Mouse (Mus musculus): ENCODE results near the gene Pramel3. TPM values are rescaled to one million over a fixed set of nuclear protein-coding genes. Genes with fewer than 3 reads are reported as not detected.
"Not testable (repeated sequence)": the region's sequence is repeated elsewhere in the genome, so short reads cannot be mapped to it uniquely, and the experiment has no call there.

Gene Pramel3
- 0.06 TPM in 1 of 2 replicates, not detected in the other for polyA plus RNA-seq (2016; fragmentation: Nextera tagmentation; extraction: Ambion mirVana)

- not testable (repeated sequence) for H3K27me3 ChIP-seq (ENCODE audit: low read depth, poor library complexity, severe bottlenecking); DNase-seq (ENCODE audit: low spot score); H3K36me3 ChIP-seq; H3K27ac ChIP-seq (replicated peaks); H3K9me3 ChIP-seq (replicated peaks); H3K4me1 ChIP-seq; H3K4me3 ChIP-seq
- 96% methylated on average over 14 of the region's 14 CpGs for WGBS
Observed at GRCm38 (mm10) chrX:135302007-135302406, at the start of gene Pramel3. Gene Pramel3, plus strand, starts transcription at chrX:135302307.

GRCm38 (mm10) chrX:135360685-135361084 is 58.6 kb downstream of the Pramel3 start:
- H3K27ac ChIP-seq (replicated peaks); H3K4me1 ChIP-seq; H3K36me3 ChIP-seq; H3K27me3 ChIP-seq (ENCODE audit: low read depth, poor library complexity, severe bottlenecking); H3K4me3 ChIP-seq; H3K9me3 ChIP-seq (replicated peaks); DNase-seq (ENCODE audit: low spot score): not testable (repeated sequence)
- WGBS: 18% methylated on average over 3 of the region's 6 CpGs

GRCm38 (mm10) chrX:135361943-135362342 is 59.8 kb downstream of the Pramel3 start:
- not testable (repeated sequence) for H3K27ac ChIP-seq (replicated peaks); H3K4me3 ChIP-seq; H3K9me3 ChIP-seq (replicated peaks); H3K4me1 ChIP-seq; H3K36me3 ChIP-seq; DNase-seq (ENCODE audit: low spot score); H3K27me3 ChIP-seq (ENCODE audit: low read depth, poor library complexity, severe bottlenecking)
- WGBS: no CpG with 5 or more reads among the region's 4 CpGs

Other genes starting within 250 kb of the Pramel3 start
- not detected in 2 replicates for gene Gm15023, start 124.7 kb upstream of the Pramel3 start, polyA plus RNA-seq (2016; fragmentation: Nextera tagmentation; extraction: Ambion mirVana)
- gene Tceal6, start 91.6 kb upstream of the Pramel3 start, polyA plus RNA-seq (2016; fragmentation: Nextera tagmentation; extraction: Ambion mirVana): 1.5 and 2.4 TPM in 2 replicates
- gene Gm5128, start 71.0 kb downstream of the Pramel3 start, polyA plus RNA-seq (2016; fragmentation: Nextera tagmentation; extraction: Ambion mirVana): not detected in 2 replicates
- gene Gm7903, start 131.5 kb downstream of the Pramel3 start, polyA plus RNA-seq (2016; fragmentation: Nextera tagmentation; extraction: Ambion mirVana): not detected in 2 replicates
- gene AV320801, start 192.3 kb downstream of the Pramel3 start, polyA plus RNA-seq (2016; fragmentation: Nextera tagmentation; extraction: Ambion mirVana): not detected in 2 replicates

Measured in midbrain, embryonic 10.5 days (tissue).